Mouse (Mus musculus) G1E (cell line): ENCODE results near the gene Irs2.
A peak's percentile ranks its signal among the peaks of the same experiment; 100 is the strongest.

Source experiments
- CTCF ChIP-seq: IDR thresholded peaks from 2 replicates; pipeline ENCODE4 v1.5.1; 2012; ENCODE audit warnings: low read depth, low read length, inconsistent platforms, mixed read lengths
- GATA1 ChIP-seq: IDR thresholded peaks from 2 replicates; pipeline ENCODE4 v1.6.1; 2012; ENCODE audit warnings: borderline replicate concordance, low read length, inconsistent platforms, mixed read lengths
- GATA2 ChIP-seq: IDR thresholded peaks from 2 replicates; pipeline ENCODE4 v1.6.1; 2012; ENCODE audit warnings: low read depth, low read length, inconsistent platforms, borderline replicate concordance
- POLR2AphosphoS5 ChIP-seq: IDR thresholded peaks from 2 replicates; pipeline ENCODE4 v1.6.1; 2012; ENCODE audit warnings: low read depth, low read length, inconsistent platforms; ENCODE audit not compliant: insufficient replicate concordance
- TAL1 ChIP-seq: conservative IDR thresholded peaks from 2 replicates; pipeline ENCODE4 v1.6.1; 2012; ENCODE audit warnings: low read depth, low read length, inconsistent platforms, mixed read lengths

DNA sequence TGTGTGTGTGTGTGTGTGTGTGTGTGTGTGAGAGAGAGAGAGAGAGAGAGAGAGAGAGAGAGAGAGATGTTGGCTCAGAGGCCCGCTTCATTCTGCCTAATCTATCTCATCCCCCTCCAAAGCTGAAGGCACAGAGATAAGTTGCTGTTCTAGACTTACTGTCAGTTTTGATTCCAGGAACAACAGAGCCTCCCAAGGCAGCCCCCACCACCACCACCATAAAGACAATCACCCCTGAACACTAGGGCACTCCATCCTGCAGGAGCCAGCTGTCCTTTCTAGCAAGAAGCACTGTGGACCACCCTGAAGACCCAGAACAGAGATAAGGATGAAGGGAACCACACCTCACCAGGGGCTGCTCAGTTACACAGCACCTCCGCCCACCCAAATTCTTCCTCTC lies 12.0 kb downstream of the Irs2 start:
- no peak for TF ChIP-seq CTCF
- TF ChIP-seq POLR2AphosphoS5 = no peak
- no peak for TF ChIP-seq GATA1
- TF ChIP-seq TAL1 = peak; percentile 66
- TF ChIP-seq GATA2 = no peak
